Mouse (Mus musculus) gastrocnemius, adult 8-10 months (tissue): ENCODE measurements around the gene Psmd7. TPM values are rescaled to one million over a fixed set of nuclear protein-coding genes. Genes with fewer than 3 reads are reported as not detected.
A peak's percentile ranks its signal among the peaks of the same experiment; 100 is the strongest.

Experiments used
- microRNA-seq: library from miRNA; unstranded; fragments of <30 nt; microRNA quantifications from one replicate; pipeline ENCODE4 v1.2.0, GENCODE M21; 2022
- total RNA-seq, 4 experiments: library from RNA; stranded (reverse); gene quantifications; 2 replicates each; pipeline ENCODE4 v1.2.4; 2022

The Psmd7 gene
- total RNA-seq, 4 experiments from 2014 or later: 151 to 170 (median 165) TPM

Small RNAs within 50 kb of the gene (microRNA-seq; reads per million reads assigned to microRNA genes)
- 2,054 reads per million, percentile 86 among the genes with 10 or more reads in this experiment for gene Mir140

Other genes starting within 250 kb of the Psmd7 start
- gene Nqo1, start 185.3 kb downstream of the Psmd7 start, total RNA-seq: 10 to 100 TPM; 26.7 to 45.4 (median 34.9) TPM
- gene Nob1, start 163.4 kb downstream of the Psmd7 start, total RNA-seq: 10 to 100 TPM; 21.4 to 25.7 (median 22.5) TPM
- gene Wwp2, start 152.1 kb downstream of the Psmd7 start, total RNA-seq: 10 to 100 TPM; 13.1 to 16.7 (median 14.9) TPM